Mouse (Mus musculus) ES-E14 (cell line): ENCODE data around the gene Zfp507.

Source experiments
- CHD2 ChIP-seq: IDR thresholded peaks from 2 replicates; pipeline ENCODE4 v1.6.1; 2014; ENCODE audit warnings: mild to moderate bottlenecking, low read depth, low read length, inconsistent platforms
- HCFC1 ChIP-seq: IDR thresholded peaks from 2 replicates; pipeline ENCODE4 v1.6.1; 2012; ENCODE audit warnings: low read length, inconsistent platforms, borderline replicate concordance; ENCODE audit not compliant: insufficient read depth
- MAFK ChIP-seq: IDR thresholded peaks from 2 replicates; pipeline ENCODE4 v1.6.1; 2014; ENCODE audit warnings: mild to moderate bottlenecking, low read depth, low read length, inconsistent platforms; ENCODE audit not compliant: insufficient read depth
- ZC3H11A ChIP-seq: IDR thresholded peaks from 2 replicates; pipeline ENCODE4 v1.6.1; 2012; ENCODE audit warnings: low read depth, mild to moderate bottlenecking, inconsistent platforms, low read length, borderline replicate concordance
- ZNF384 ChIP-seq: IDR thresholded peaks from 2 replicates; pipeline ENCODE4 v1.6.1; 2012; ENCODE audit warnings: low read depth, low read length, inconsistent platforms

- TF ChIP-seq HCFC1 (no peak), ZC3H11A (no peak), MAFK (no peak), ZNF384 (no peak), CHD2 (no peak)
Measured at GRCm38 (mm10) chr7:35821357-35821756, 18.6 kb upstream of the Zfp507 start.
